Mouse (Mus musculus) testis, adult 2 months (tissue): Measurements from ENCODE around the gene Plppr2. TPM values are rescaled to one million over a fixed set of nuclear protein-coding genes. Genes with fewer than 3 reads are reported as not detected.

Experiments
- H3K27ac ChIP-seq: fragments of 200-500 bp; 2 replicates; pipeline ENCODE4 v1.5.1; 2012; ENCODE audit warnings: low read depth, low read length; ENCODE audit not compliant: control insufficient read depth, insufficient read depth
- H3K27me3 ChIP-seq: fragments of 200-500 bp; 2 replicates; pipeline ENCODE4 v1.6.1; 2012; ENCODE audit warnings: mild to moderate bottlenecking, low read length, moderate library complexity; ENCODE audit not compliant: control insufficient read depth, insufficient read depth
- H3K36me3 ChIP-seq: fragments of 200-500 bp; 2 replicates; pipeline ENCODE4 v1.6.1; 2012; ENCODE audit warnings: mild to moderate bottlenecking, low read length; ENCODE audit not compliant: control insufficient read depth, insufficient read depth
- H3K4me1 ChIP-seq: fragments of 200-500 bp; 2 replicates; pipeline ENCODE4 v1.6.1; 2012; ENCODE audit warnings: low read length; ENCODE audit not compliant: control insufficient read depth, insufficient read depth
- H3K4me3 ChIP-seq: fragments of 200-500 bp; 2 replicates; pipeline ENCODE4 v1.5.1; 2012; ENCODE audit warnings: low read depth, mild to moderate bottlenecking, low read length, moderate library complexity, mixed read lengths; ENCODE audit not compliant: control insufficient read depth
- CTCF ChIP-seq: fragments of 200-500 bp; IDR thresholded peaks from 2 replicates; pipeline ENCODE4 v1.5.1; 2012; ENCODE audit warnings: low read depth, mild to moderate bottlenecking, inconsistent platforms, low read length, moderate library complexity; ENCODE audit not compliant: control insufficient read depth, insufficient read depth, insufficient replicate concordance
- POLR2A ChIP-seq: fragments of 200-500 bp; IDR thresholded peaks from 2 replicates; pipeline ENCODE4 v1.6.1; 2012; ENCODE audit warnings: low read depth, mild to moderate bottlenecking, inconsistent platforms, low read length, moderate library complexity; ENCODE audit not compliant: control insufficient read depth
- polyA plus RNA-seq: library from polyadenylated mRNA; depleted of rRNA; stranded (reverse); fragments of >200 nt; gene quantifications from 2 replicates; pipeline ENCODE4 v1.2.3, GENCODE M21; 2012

Gene Plppr2
- polyA plus RNA-seq, 1 experiment, result 33.3 TPM

DNA sequence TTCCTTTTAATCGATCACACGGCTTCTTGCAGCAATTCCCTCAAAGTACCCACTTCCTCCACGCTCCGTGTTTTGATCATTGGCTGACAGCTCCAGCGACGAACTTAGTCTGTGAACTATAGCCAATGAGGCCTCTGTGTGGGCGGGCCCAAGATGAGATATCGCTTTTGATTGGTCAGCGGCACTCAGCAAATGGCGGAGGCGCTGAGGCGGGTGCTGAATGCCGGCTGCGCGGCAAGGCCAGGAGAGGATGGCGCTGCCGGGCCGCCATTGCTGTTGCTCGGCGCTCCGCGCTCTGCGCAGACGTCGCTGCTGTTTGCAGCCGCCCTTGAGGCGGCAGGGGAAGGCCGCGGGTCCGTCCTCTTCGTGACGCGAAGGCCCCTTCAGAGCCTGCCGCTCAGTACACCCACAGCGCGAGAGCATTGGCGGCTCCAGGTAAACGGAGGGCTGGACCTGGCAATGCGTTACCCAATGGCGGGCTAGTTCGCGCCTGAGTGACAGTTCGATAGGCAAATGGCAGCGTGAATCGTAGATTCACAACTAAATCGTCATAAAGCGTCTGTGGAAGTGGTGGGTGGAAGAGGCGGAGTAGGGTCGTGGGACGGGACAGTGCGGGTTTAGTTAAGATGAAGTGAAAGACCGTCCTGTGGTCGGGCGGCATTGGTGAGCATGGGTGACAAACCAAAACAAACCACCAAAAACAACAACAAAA, 18.9 kb downstream of the Plppr2 start, which contains the start of gene Swsap1:
Swsap1 (plus strand) TSS at position 186 of the 712 bp plus-strand sequence.
- H3K27ac ChIP-seq, result peak within 1 kb of the TSS; percentile 95
- H3K4me3 ChIP-seq, result peak within 1 kb of the TSS; percentile 94
- H3K27me3 ChIP-seq, result no peaks in the 10 kb centered on the region
- TF ChIP-seq POLR2A, result peak; percentile 71; the same call in 1 of the 2 replicates
- TF ChIP-seq CTCF, result no peak
- H3K36me3 ChIP-seq, result no peaks in the 10 kb centered on the region
- peaks cover 8% of the 10 kb centered on the region for H3K4me1 ChIP-seq

DNA sequence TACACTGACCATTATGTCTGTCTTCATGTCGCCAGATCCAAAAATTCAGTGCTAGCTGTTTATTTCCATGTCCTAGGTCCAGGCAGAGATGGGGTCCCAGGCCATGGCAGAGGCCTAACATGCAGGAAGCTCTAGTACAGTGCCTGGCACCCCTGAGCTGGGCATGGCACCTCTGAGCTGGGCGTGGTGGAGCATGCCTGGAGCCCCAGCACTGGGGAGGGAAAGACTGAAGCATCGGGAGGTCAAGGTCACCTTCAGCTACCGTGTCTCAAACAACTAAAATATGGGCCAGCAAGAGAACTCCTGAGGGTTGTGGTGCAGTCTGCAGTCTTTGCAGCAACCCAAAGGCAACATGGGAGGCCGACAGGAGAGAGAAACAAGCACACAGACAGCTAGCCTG, 21.5 kb downstream of the Plppr2 start:
- Histone ChIP-seq H3K4me3 (no peak overlapping the region), H3K4me1 (peaks cover 14% of the 10 kb centered on the region), H3K27me3 (no peaks in the 10 kb centered on the region), H3K27ac (no peak overlapping the region), H3K36me3 (no peaks in the 10 kb centered on the region)
- no peak for TF ChIP-seq POLR2A
- no peak for TF ChIP-seq CTCF

GRCm38 (mm10) chr9:21959244-21959643, 22.4 kb downstream of the Plppr2 start:
- Histone ChIP-seq H3K4me3 (no peak overlapping the region), H3K4me1 (peaks cover 13% of the 10 kb centered on the region), H3K27me3 (no peaks in the 10 kb centered on the region), H3K27ac (no peak overlapping the region), H3K36me3 (no peaks in the 10 kb centered on the region)
- TF ChIP-seq CTCF, result no peak
- TF ChIP-seq POLR2A, result no peak

- Histone ChIP-seq H3K4me1 (peaks cover 13% of the 10 kb centered on the region), H3K27me3 (no peaks in the 10 kb centered on the region), H3K4me3 (no peak overlapping the region), H3K36me3 (no peaks in the 10 kb centered on the region), H3K27ac (no peak overlapping the region)
- TF ChIP-seq POLR2A (no peak), CTCF (no peak)
Measured at GRCm38 (mm10) chr9:21960135-21960534, 23.3 kb downstream of the Plppr2 start.

GRCm38 (mm10) chr9:21960558-21961208, 23.9 kb downstream of the Plppr2 start:
- Histone ChIP-seq H3K4me3 (no peak overlapping the region), H3K36me3 (no peaks in the 10 kb centered on the region), H3K27ac (no peak overlapping the region), H3K4me1 (peaks cover 13% of the 10 kb centered on the region), H3K27me3 (no peaks in the 10 kb centered on the region)
- TF ChIP-seq POLR2A, result no peak
- TF ChIP-seq CTCF, result no peak

GRCm38 (mm10) chr9:21961366-21961980, 24.6 kb downstream of the Plppr2 start:
- H3K4me3 ChIP-seq, result no peak overlapping the region
- no peak for TF ChIP-seq POLR2A
- no peak for TF ChIP-seq CTCF
- no peak overlapping the region for H3K27ac ChIP-seq
- no peaks in the 10 kb centered on the region for H3K36me3 ChIP-seq
- peaks cover 13% of the 10 kb centered on the region for H3K4me1 ChIP-seq
- H3K27me3 ChIP-seq, result no peaks in the 10 kb centered on the region

DNA sequence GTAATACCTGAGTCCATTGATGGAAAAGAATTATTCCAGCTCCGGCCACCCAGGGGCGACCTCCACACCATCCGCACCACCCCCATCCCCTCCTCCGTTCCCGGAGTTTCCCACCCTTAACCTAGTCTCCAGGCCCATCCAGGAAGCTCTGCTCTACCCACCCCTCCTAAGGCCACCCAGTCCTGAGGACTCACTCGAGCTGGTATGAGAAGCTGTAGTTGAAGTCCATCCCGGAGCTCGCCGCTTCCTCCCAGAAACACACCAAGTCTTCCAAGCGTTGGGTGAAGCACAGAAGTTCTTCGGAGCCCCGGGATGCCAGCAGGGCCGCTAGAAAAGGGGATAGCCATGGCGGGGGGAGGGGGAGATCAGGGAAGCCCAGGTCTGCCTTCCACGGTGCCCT, 25.2 kb downstream of the Plppr2 start:
- peaks cover 13% of the 10 kb centered on the region for H3K4me1 ChIP-seq
- no peak for TF ChIP-seq POLR2A
- no peak for TF ChIP-seq CTCF
- H3K4me3 ChIP-seq, result peak overlapping the region; percentile 25
- no peaks in the 10 kb centered on the region for H3K36me3 ChIP-seq
- H3K27me3 ChIP-seq, result no peaks in the 10 kb centered on the region
- H3K27ac ChIP-seq, result no peak overlapping the region

DNA sequence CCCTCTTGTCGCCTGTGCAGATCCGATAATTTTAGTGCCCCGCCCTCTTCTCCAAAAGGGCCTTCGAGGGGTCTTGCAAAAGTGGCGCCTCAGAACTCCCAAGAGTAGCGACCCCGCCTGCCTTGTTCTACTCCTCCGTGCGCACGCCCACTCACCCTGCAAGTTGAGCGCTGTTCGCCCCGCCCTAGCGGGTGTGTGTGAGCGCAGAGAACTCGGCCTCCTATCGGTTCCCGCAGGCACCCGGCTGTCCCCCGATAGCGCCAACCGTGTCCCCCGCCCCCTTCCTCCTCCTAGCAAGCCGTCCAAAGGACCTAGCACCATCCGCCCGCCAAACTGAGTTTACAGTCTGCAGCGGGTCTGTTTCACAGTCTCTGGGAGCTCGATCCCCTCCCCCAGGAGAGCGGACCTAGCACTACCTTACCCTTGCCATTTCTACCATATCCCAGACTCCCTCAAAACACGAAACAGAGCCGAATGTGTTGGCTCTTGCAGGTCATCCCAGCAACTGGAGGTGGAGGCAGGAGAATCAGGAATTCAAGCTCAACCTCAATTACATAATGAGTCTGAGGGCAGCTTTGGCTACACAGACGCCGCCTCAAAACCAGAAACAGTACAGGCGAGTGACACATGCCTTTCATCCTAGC, 25.7 kb downstream of the Plppr2 start:
- TF ChIP-seq POLR2A (no peak), CTCF (no peak)
- Histone ChIP-seq H3K27me3 (no peaks in the 10 kb centered on the region), H3K36me3 (no peaks in the 10 kb centered on the region), H3K27ac (no peak overlapping the region), H3K4me1 (peaks cover 13% of the 10 kb centered on the region), H3K4me3 (peak overlapping the region; percentile 25)
